Mouse (Mus musculus) ovary, adult 18-20 months (tissue): ENCODE results near the gene Diablo.

Source experiments
- DNase-seq: peaks from one replicate; pipeline ENCODE4 v3.0.0; 2022; ENCODE audit warnings: low spot score, mixed read lengths

The Diablo gene

GRCm38 (mm10) chr5:123501973-123502372 lies 22.0 kb downstream of the Diablo start:
- no peak for DNase-seq

- no peak for DNase-seq
Observed at GRCm38 (mm10) chr5:123499717-123500116, 24.3 kb downstream of the Diablo start.

- DNase-seq, result no peak
Observed at GRCm38 (mm10) chr5:123489935-123490334, 34.0 kb downstream of the Diablo start.

- no peak for DNase-seq
Observed at GRCm38 (mm10) chr5:123489112-123489785, 34.7 kb downstream of the Diablo start, which contains the start of the genes Lrrc43 and Il31. TSS of gene Lrrc43 (plus strand) at chr5:123489305. TSS of gene Il31 (minus strand) at chr5:123489489.

DNA sequence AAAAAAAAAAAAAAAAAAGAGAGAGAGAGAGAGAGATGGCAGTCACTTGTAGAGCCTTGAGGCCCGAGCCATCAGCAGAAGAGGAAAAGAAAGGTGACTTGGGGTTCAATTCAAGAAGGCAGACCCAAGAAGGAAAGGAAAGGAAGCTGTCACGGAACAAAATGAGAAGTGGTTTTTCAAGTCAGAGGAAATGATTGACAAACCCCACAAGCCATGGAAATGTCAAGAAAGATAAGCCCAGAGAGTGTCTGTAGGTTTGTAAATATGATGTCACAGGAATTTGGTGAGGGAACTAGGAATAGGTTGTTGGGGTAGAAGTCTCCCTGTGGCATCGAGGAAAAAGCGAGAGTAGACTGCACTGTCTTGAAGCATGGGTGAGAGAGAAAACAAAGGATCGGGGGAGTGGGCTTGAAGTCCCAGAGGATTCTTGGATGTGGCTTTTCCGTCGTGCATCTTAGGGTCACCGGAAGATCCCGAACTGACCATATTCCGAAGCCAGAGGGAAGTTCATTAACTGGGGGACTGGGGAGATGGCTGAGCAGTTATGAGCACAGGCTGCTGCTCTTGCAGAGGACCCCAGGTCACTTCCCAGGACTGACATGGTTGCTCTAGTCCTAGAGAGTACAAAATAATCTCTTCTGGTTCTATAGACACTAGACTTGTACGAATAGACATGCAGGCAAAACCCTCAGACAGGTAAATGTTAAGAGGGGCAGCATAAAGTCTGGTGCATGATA lies 36.1 kb downstream of the Diablo start:
- no peak for DNase-seq

DNA sequence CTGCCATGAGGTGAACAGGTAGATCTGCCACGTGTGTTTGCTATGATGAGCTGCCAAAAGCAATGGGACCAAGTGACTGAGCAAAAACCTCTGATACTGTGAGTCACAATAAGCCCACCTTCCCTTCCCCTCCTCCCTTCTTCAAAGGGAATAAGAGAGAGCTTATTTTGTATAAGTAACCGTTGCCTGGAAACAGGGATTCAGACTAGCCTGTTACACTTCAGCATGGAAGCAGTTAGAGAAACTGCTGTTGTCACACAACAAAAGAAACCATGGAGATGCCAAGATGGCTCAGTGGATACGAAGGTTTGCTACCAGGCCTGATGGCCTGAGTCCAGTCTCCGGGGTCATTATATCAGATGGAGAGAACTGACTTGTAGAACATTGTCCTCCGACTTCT lies 50.2 kb downstream of the Diablo start:
- DNase-seq, result no peak

- DNase-seq, result no peak
Observed at GRCm38 (mm10) chr5:123470784-123471400, 53.1 kb downstream of the Diablo start.

DNA sequence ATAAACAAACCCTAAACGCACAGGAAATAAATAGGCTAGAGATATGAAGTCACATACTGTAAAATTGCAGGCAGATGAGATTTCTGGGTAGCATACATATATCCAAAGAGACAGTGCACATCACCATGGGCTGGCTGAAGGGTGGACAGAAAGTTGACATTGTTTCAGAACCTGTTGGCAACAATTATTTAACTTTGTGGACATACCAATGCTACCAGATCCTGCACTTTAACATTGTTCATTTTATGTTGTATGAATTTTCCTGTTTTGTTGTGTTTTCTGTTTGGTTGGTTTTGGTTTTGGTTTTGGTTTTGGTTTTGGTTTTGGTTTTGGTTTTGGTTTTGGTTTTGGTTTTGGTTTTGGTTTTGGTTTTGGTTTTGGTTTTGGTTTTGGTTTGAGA lies 59.3 kb downstream of the Diablo start:
- DNase-seq, result no peak

DNA sequence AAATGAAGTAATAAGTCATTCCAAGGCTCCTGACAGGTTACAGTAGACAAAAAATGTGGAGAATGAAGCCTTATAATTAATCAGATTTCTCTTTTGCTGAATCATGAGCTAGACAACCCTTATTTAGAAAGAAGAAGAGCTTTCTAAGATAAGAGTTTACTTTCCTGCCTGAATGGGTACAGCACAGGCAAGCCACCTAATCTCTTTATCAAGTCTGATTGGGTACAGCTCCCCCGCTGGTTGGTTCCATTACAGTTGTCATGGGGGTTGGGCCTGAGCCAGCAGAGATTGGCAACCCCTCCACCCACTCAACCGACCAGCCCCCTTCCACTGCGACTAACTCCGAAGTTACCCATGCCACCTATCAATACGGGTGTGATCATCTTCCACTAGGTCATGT lies 62.6 kb downstream of the Diablo start:
- no peak for DNase-seq
